Mouse (Mus musculus) v-Abl transformed pro-B cells (cell line): ENCODE measurements around the gene Aoc1.

ENCODE experiments used
- in situ Hi-C, 2 experiments: fragments of 400-800 bp; cut with MboI; formaldehyde crosslinking; loops; one replicate each; pipeline ENCODE4 v1.15.1; 2025; ENCODE audit not compliant: unreplicated experiment in 2 of 2

Gene Aoc1

GRCm38 (mm10) chr6:48872596-48872995, at the start of gene Aoc1:
Gene Aoc1 (plus strand): TSS chr6:48872896.
- in situ Hi-C loops: no loop called here

GRCm38 (mm10) chr6:48825016-48825415, 47.7 kb upstream of the Aoc1 start:
- in situ Hi-C loops: no loop called here

- in situ Hi-C loops: no loop called here
These were observed 43.7 kb upstream of the Aoc1 start for GRCm38 (mm10) chr6:48828976-48829375.

GRCm38 (mm10) chr6:48829651-48830050, 43.0 kb upstream of the Aoc1 start:
- in situ Hi-C loops: no loop called here

- in situ Hi-C loops: no loop called here
These were observed 42.5 kb upstream of the Aoc1 start for GRCm38 (mm10) chr6:48830241-48830640.

GRCm38 (mm10) chr6:48831141-48831540, 41.6 kb upstream of the Aoc1 start:
- in situ Hi-C loops: no loop called here

- in situ Hi-C loops: no loop called here
These were observed 40.3 kb upstream of the Aoc1 start for GRCm38 (mm10) chr6:48832426-48832825.

- in situ Hi-C loops: no loop called here
These were observed 39.2 kb upstream of the Aoc1 start for GRCm38 (mm10) chr6:48833515-48833914.

- in situ Hi-C loops: no loop called here
These were observed 37.5 kb upstream of the Aoc1 start for GRCm38 (mm10) chr6:48835241-48835640.

GRCm38 (mm10) chr6:48836146-48836545, 36.5 kb upstream of the Aoc1 start:
- in situ Hi-C loops: no loop called here

GRCm38 (mm10) chr6:48837516-48837915, 35.2 kb upstream of the Aoc1 start:
- in situ Hi-C loops: no loop called here

- in situ Hi-C loops: no loop called here
These were observed 34.2 kb upstream of the Aoc1 start for GRCm38 (mm10) chr6:48838321-48839080.

- in situ Hi-C loops: loop anchor here in 1 of 2 experiments (5.0 kb wide), 1 partner anchor 193 kb away; the partner anchor contains the start of gene Gimap8
These were observed 32.2 kb upstream of the Aoc1 start, which contains the start of gene Tmem176a for GRCm38 (mm10) chr6:48840371-48840969. Gene Tmem176a (plus strand): TSS chr6:48840919.

- in situ Hi-C loops: loop anchor here in 1 of 2 experiments (5.0 kb wide), 1 partner anchor 194 kb away; the partner anchor contains the start of gene Gimap8
These were observed 31.6 kb upstream of the Aoc1 start, which contains the start of gene Tmem176b for GRCm38 (mm10) chr6:48840973-48841625. Gene Tmem176b (minus strand): TSS chr6:48841496.

- in situ Hi-C loops: loop anchor here in 1 of 2 experiments (5.0 kb wide), 1 partner anchor 195 kb away; the partner anchor contains the start of gene Gimap8
These were observed 30.4 kb upstream of the Aoc1 start for GRCm38 (mm10) chr6:48842111-48842842.

- in situ Hi-C loops: no loop called here
These were observed 27.6 kb upstream of the Aoc1 start for GRCm38 (mm10) chr6:48845086-48845485.

GRCm38 (mm10) chr6:48851820-48852491, 20.7 kb upstream of the Aoc1 start:
- in situ Hi-C loops: loop anchor here (5.0 to 10.0 kb wide), 2 partner anchors 80 to 307 kb away; partner anchors contain the start of gene Gimap3 (in 1 of the 2)

GRCm38 (mm10) chr6:48854155-48854554, 18.5 kb upstream of the Aoc1 start:
- in situ Hi-C loops: loop anchor here (5.0 to 10.0 kb wide), 2 partner anchors 82 to 309 kb away; partner anchors contain the start of gene Gimap3 (in 1 of the 2)

GRCm38 (mm10) chr6:48857613-48858302, 14.9 kb upstream of the Aoc1 start:
- in situ Hi-C loops: loop anchor here (5.0 to 10.0 kb wide), 4 partner anchors 40 to 313 kb away; partner anchors contain the start of genes Gimap3 (in 1 of the 2) and Gimap8 (in 1 of the 2)
